Mouse (Mus musculus): ENCODE measurements around the gene Ints14.
"Not testable (repeated sequence)": the region's sequence is repeated elsewhere in the genome, so short reads cannot be mapped to it uniquely, and the experiment has no call there.

Ints14 gene

GRCm38 (mm10) chr9:64952055-64952454 is 8.7 kb upstream of the Ints14 start:
- no peak for DNase-seq (ENCODE audit: low spot score)

DNA sequence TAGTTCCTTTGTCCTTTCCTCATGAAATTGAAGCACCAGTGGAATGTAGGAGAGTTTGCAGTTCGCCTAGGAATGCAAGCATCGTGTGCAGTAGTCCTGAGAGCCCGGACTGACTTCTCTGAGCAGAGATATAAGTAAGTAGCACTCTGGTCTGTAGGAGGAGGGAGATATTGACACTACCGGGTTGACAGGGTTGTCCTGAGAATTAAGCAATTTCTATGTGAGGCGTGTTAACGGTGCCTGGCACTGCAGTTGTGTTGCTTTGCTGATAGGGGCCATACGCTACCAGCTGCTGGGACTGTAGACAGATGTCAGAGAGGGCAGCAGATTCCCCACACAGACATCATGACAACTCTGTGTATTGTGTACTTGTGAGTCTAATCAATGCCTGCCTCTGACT is 7.5 kb upstream of the Ints14 start:
- DNase-seq (ENCODE audit: low spot score): no peak

DNA sequence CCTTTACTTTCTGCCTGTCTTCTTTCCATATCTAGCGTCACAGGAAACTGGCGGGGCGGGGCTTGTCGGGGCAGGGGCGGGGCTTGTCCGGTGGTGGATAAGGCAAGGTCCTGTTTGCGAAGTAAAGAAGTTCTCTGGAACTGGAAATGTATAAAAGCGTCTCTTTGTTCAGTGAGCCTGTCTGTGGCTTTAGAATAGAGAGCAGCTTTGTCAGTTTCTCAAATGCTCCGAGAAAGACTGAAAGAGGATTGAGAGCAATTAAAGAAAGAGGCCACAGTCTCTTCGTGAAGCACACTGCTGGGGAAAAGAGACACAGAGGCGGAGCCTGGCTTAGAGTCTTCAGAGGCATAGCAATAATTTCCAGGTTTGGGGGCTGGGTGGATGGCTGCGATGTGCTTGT is 4.4 kb upstream of the Ints14 start:
- DNase-seq (ENCODE audit: low spot score): no peak

DNA sequence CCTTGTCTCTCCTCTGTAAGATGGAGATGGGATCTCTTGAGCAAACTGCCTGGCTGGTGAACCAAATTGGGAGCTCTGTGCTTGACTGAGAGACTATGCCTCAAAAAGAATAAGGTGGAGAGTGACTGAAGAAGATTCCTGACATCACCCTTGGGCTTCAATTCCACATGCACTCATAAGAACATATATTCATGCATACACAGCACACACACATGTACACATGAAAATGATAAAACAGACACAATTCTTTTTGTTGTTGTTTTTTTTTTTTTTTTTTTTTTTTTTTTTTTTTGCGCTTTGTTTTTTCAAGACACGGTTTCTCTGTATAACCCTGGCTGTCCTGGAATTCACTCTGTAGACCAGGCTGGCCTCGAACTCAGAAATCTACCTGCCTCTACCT is 3.4 kb upstream of the Ints14 start:
- no peak for DNase-seq (ENCODE audit: low spot score)

DNA sequence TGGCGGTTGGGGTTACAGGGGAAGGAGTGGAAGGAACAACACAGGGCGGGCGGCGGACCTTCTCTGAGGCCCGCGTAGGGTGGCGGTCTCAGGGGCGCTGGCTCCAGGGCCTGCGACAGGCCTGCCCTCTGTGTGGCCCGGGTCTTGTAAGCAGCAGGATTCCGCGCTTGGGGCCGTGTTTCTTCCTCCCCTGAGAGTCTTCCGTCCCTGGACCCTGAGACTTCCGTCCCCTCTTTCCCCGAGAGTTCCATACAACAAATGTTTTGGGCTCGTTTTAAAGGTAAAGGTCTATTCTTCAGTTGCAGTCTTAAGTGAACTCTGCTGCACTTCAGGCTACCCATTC is 244 bp downstream of the Ints14 start:
- no peak for DNase-seq (ENCODE audit: low spot score)

GRCm38 (mm10) chr9:64980548-64980947 is 19.8 kb downstream of the Ints14 start:
- no peak for DNase-seq (ENCODE audit: low spot score)

DNA sequence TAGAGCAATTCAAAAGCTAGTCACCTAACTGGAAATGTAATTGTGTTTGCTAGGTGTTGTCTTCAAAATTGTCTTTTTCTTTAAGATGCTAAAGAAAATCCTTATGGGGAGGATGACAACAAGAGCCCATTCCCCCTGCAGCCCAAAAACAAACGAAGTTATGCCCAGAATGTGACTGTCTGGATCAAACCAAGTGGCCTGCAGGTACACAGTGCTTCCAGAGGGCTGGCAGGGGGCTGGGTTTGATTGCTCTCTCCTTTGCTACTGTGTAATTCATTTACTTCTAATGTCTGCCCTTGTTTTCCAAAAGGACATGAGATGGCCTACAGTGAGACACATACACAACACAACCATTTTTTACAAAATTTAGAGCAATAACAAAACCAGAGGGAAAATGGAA is 21.2 kb downstream of the Ints14 start:
- DNase-seq (ENCODE audit: low spot score): no peak

- no peak for DNase-seq (ENCODE audit: low spot score)
Observed at GRCm38 (mm10) chr9:64985037-64985794, 24.5 kb downstream of the Ints14 start.

GRCm38 (mm10) chr9:64985807-64986206 is 25.1 kb downstream of the Ints14 start:
- DNase-seq (ENCODE audit: low spot score): no peak

DNA sequence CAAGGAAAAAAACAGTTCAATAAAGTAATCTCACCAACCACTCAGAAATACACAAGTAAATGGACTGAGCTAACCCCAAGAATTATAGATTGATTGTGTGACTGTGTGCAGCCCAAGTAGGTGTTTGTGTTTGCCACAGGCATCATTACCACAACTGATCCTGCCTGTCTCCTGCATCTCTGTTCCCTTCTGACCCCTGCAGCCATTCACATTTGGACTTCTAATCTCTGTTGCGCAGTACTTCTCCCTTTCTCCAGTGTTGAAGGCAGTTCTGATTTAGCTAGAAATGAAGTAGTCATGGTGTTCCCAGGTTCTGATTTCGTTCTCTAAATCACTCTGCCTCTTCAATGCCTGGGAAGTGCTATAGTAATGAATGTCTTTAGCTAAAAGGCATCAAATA is 26.9 kb downstream of the Ints14 start:
- no peak for DNase-seq (ENCODE audit: low spot score)

DNA sequence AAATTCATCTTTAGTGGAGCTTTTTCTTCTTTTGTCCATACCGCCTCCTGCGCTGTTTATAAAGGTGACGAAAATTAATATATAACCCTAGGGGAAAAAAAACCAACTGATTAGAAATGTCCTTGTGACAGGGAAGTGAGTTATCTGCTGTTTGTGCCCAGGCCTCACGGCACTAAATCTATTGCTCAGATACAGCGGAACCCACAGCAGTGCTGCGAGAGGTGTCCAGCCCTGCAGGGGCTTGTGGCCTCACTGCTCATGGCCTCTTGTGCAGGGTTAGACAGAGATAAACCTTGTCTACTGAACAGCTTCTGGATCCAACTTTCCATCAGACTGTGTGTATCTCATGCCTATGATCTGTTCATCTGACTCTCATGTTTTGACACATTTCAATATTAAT is 27.7 kb downstream of the Ints14 start:
- DNase-seq (ENCODE audit: low spot score): no peak

DNA sequence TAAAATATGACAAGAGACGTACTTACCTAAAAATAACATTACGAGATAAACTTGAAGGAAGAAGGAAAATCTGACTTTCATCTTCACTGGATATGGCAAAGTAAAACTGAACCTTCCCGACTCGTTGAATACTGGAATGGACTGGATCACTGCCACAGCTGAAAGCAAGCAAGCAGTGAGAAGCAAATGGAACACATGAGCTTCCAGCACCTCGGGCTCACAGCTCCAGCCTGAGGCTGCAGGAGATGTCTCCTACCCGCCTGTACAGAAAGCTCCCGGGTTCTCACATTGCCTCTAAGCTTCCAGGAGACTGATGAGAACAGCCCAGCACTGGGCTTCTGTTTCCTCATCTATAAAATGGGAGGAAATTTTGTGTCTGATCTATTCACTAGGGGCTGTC is 29.6 kb downstream of the Ints14 start:
- DNase-seq (ENCODE audit: low spot score): no peak

DNA sequence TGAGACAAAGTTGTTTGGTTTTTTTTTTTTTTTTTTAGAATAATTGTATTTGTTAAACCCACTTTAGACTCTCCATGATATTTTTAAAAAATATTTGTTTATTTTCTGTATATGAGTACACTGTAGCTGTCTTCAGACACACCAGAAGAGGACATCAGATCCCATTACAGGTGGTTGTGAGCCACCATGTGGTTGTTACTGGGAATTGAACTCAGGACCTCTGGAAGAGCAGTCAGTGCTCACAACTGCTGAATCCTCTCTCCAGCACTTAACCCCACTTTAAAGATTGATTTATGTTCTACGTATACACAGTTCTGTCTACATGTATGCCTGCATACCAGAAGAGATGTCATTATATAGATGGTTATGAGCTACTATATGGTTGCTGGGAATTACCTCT is 34.8 kb downstream of the Ints14 start:
- not testable (repeated sequence) for DNase-seq (ENCODE audit: low spot score)

DNA sequence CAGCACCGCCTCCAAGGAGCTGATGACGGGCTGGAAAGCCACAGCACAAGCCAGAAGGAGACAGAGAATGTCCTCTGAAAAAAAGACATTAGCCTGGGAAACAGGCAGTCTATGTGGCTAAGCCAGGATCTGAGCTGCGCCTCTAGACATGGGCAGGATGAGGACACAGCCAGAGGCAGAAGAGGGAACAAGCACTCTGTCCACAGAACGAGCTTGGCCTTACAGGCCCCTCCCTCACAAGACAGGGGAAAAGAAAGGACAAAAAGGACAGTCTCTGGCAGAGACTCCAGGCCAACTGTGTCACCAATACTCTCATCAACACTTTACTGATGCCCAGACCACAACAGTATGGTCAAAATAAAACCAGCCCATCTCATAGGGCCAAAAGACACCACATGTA is 40.8 kb downstream of the Ints14 start:
- DNase-seq (ENCODE audit: low spot score): no peak

- no peak for DNase-seq (ENCODE audit: low spot score)
Observed at GRCm38 (mm10) chr9:65005737-65006136, 45.0 kb downstream of the Ints14 start.

DNA sequence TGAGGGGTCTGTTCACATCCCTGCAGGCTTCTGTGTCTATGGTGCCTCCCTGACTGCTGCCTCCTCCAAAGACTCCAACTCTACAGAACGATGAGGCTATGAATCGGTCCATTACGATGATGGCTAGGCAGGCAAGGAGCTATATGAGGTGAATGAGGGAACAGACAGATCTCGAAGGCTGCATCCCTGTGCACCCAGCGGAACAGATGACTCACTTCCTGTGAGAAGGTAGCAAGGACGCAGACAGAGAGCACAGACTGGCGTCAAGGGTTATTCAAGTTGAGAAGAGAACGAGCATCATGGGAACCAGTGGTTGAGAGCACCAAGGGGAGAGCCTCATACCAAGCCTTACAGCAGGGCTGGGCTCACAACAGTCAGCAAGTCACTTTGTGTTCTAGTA is 49.9 kb downstream of the Ints14 start:
- no peak for DNase-seq (ENCODE audit: low spot score)

DNA sequence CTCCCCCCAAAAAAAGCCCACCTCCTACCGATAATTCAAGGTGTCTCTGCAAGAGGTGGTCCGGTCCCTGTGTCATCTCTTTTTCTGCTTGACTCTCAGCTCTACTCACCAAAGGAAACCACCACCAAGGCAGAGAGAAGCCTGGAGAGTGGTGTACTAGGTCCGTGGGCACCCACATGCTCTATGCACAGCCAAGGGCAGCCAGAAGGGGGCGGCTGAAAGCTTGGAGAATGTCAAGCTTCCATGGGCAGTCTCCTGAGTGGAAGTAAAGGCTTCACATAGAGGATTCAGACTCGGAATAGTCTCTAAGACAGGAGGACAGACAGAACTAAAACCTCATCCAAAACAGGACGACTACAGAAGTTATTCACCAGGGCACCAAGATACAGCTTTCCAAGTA is 50.6 kb downstream of the Ints14 start:
- no peak for DNase-seq (ENCODE audit: low spot score)

GRCm38 (mm10) chr9:65015461-65016222 is 54.9 kb downstream of the Ints14 start:
- no peak for DNase-seq (ENCODE audit: low spot score)

- no peak for DNase-seq (ENCODE audit: low spot score)
Observed at GRCm38 (mm10) chr9:65016241-65016977, 55.7 kb downstream of the Ints14 start.

GRCm38 (mm10) chr9:65016978-65017827 is 56.5 kb downstream of the Ints14 start:
- no peak for DNase-seq (ENCODE audit: low spot score)

- DNase-seq (ENCODE audit: low spot score): no peak
Observed at GRCm38 (mm10) chr9:65017896-65018295, 57.2 kb downstream of the Ints14 start.

GRCm38 (mm10) chr9:65018588-65019121 is 58.0 kb downstream of the Ints14 start:
- no peak for DNase-seq (ENCODE audit: low spot score)
